Mouse (Mus musculus) CD8-positive naive resting alpha-beta T cell, adult 2 months (primary cell): ENCODE results near the gene Ppt1.

ENCODE experiments used
- DNase-seq, 2 experiments: peaks; one replicate each; pipeline ENCODE4 v3.0.0; 2022; ENCODE audit warnings: low read depth in 2 of 2, low spot score in 2 of 2

Gene Ppt1

DNA sequence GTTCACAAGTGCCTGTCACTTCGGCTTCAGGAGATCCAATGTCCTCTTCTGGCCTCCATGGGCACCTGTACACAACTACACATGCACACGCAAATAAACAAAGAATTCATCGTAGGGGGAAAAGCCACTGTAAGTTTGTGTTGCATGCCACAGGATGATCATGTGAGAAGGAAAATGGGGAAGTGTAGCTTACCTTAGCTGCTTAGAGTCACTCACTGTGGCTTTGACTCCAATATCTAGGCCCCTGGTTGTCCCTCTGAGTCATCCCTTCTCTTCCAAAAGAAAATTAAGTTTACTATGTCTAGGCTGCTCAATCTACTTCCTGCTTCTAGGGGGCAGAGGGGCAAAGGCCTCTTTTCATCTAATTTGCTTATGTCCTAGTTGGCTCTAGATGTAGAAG, 67.7 kb downstream of the Ppt1 start:
- no peak for DNase-seq

GRCm38 (mm10) chr4:122905359-122905758, 69.3 kb downstream of the Ppt1 start:
- DNase-seq = no peak
